Mouse (Mus musculus): ENCODE measurements at regions not wholly inside any gene's neighbourhood (a gene's known extent, or its start where the extent isn't known, plus 50 kb on each side); places are given as distances from the start of the nearest gene placed in this dataset.

DNA sequence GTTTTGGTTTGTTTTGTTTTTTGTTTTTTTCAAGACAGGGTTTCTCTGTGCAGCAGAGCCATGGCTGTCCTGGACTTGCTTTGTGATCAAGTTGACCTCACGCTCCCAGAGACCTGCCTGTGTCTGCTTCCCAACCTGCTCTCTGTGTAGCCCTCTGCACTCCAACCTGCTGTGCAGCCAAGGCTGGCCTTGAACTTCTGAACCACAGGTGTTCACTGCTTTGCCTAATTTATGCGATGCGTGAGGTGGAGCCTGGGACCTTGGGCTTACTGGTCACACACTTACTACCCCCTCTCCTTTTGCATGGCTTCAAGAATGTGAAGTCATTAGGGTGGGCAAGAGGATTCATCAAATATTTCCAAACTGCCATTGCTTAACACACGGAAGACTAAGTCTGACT is 354.6 kb downstream of the Fam19a5 start:
- no peak for TF ChIP-seq POLR2A (IDR thresholded peaks at IDR 0.05; ENCODE audit: insufficient read depth, low read depth, low read length)
- no peaks in the 10 kb centered on the region for H3K36me3 ChIP-seq (ENCODE audit: control insufficient read depth, insufficient read depth, low read length)
- WGBS: 82% methylated on average over 4 of the region's 4 CpGs
- no peak overlapping the region for H3K27ac ChIP-seq
- no peaks in the 10 kb centered on the region for H3K79me2 ChIP-seq (replicated peaks; ENCODE audit: control insufficient read depth, insufficient read depth, low read length)
- DNase-seq: no peak
- H3K4me3 ChIP-seq: no peak overlapping the region
- H3K9ac ChIP-seq (ENCODE audit: low read depth, low read length): no peak overlapping the region
- intact Hi-C loops (cut with DNase I): no loop called here
- H3K4me1 ChIP-seq (ENCODE audit: control insufficient read depth, insufficient read depth, low read length): no peaks in the 10 kb centered on the region
- no peaks in the 10 kb centered on the region for H3K27me3 ChIP-seq (ENCODE audit: control insufficient read depth, insufficient read depth, low read length)

- Histone ChIP-seq H3K4me3 (no peak overlapping the region), H3K27ac (no peak overlapping the region), H3K9ac (ENCODE audit: low read depth, low read length) (no peak overlapping the region), H3K27me3 (ENCODE audit: control insufficient read depth, insufficient read depth, low read length) (no peaks in the 10 kb centered on the region), H3K36me3 (ENCODE audit: control insufficient read depth, insufficient read depth, low read length) (no peaks in the 10 kb centered on the region), H3K79me2 (replicated peaks; ENCODE audit: control insufficient read depth, insufficient read depth, low read length) (no peaks in the 10 kb centered on the region), H3K4me1 (ENCODE audit: control insufficient read depth, insufficient read depth, low read length) (no peaks in the 10 kb centered on the region)
- WGBS: 77% methylated on average over 6 of the region's 6 CpGs
- no peak for DNase-seq
- no peak for TF ChIP-seq CTCF (IDR thresholded peaks at IDR 0.05)
- TF ChIP-seq POLR2A (IDR thresholded peaks at IDR 0.05; ENCODE audit: insufficient read depth, low read depth, low read length): no peak
- TF ChIP-seq EP300 (IDR thresholded peaks at IDR 0.05; ENCODE audit: insufficient read depth, low read depth, low read length): no peak
- intact Hi-C loops (cut with DNase I): no loop called here
Measured at GRCm38 (mm10) chr15:87904436-87904835, 360.3 kb downstream of the Fam19a5 start.

DNA sequence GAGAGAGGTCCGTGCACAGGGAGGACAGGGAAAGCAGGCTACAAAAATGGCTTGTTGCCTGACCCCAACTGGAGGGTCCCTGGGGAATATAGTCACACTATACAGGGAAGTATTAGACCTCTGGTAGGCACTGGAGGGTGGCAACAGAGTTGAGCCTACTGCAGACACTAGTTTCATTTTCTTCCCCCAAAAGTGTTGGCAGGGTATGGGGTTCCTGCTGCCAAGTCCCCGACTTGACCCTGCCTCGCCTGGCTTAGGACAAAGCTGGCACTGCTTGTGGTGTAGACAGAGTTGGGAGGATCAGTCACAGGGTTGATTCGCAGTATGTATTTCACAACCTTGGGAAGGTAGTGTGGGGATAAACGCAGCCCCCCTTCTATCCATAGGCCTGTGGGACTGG is 362.2 kb downstream of the Fam19a5 start:
- peak in 1 of 2 experiments; percentile 4 for DNase-seq
- H3K4me3 ChIP-seq: no peak overlapping the region
- no peaks in the 10 kb centered on the region for H3K4me1 ChIP-seq (ENCODE audit: control insufficient read depth, insufficient read depth, low read length)
- no peaks in the 10 kb centered on the region for H3K79me2 ChIP-seq (replicated peaks; ENCODE audit: control insufficient read depth, insufficient read depth, low read length)
- no peak overlapping the region for H3K9ac ChIP-seq (ENCODE audit: low read depth, low read length)
- no peak overlapping the region for H3K27ac ChIP-seq
- no peaks in the 10 kb centered on the region for H3K36me3 ChIP-seq (ENCODE audit: control insufficient read depth, insufficient read depth, low read length)
- intact Hi-C loops (cut with DNase I): no loop called here
- WGBS: 71% methylated on average over 5 of the region's 5 CpGs
- no peaks in the 10 kb centered on the region for H3K27me3 ChIP-seq (ENCODE audit: control insufficient read depth, insufficient read depth, low read length)
- no peak for TF ChIP-seq POLR2A (IDR thresholded peaks at IDR 0.05; ENCODE audit: insufficient read depth, low read depth, low read length)
- no peak for TF ChIP-seq EP300 (IDR thresholded peaks at IDR 0.05; ENCODE audit: insufficient read depth, low read depth, low read length)
- no peak for TF ChIP-seq CTCF (IDR thresholded peaks at IDR 0.05)

GRCm38 (mm10) chr15:87922091-87922490 is 378.0 kb downstream of the Fam19a5 start:
- H3K9ac ChIP-seq (ENCODE audit: low read depth, low read length): no peak overlapping the region
- DNase-seq: no peak
- intact Hi-C loops (cut with DNase I): no loop called here
- no peaks in the 10 kb centered on the region for H3K36me3 ChIP-seq (ENCODE audit: control insufficient read depth, insufficient read depth, low read length)
- H3K4me1 ChIP-seq (ENCODE audit: control insufficient read depth, insufficient read depth, low read length): no peaks in the 10 kb centered on the region
- no peaks in the 10 kb centered on the region for H3K27me3 ChIP-seq (ENCODE audit: control insufficient read depth, insufficient read depth, low read length)
- H3K79me2 ChIP-seq (replicated peaks; ENCODE audit: control insufficient read depth, insufficient read depth, low read length): no peaks in the 10 kb centered on the region
- TF ChIP-seq EP300 (IDR thresholded peaks at IDR 0.05; ENCODE audit: insufficient read depth, low read depth, low read length) (no peak), CTCF (IDR thresholded peaks at IDR 0.05) (no peak), POLR2A (IDR thresholded peaks at IDR 0.05; ENCODE audit: insufficient read depth, low read depth, low read length) (no peak)
- 69% methylated on average over 9 of the region's 9 CpGs for WGBS
- no peak overlapping the region for H3K27ac ChIP-seq
- no peak overlapping the region for H3K4me3 ChIP-seq

DNA sequence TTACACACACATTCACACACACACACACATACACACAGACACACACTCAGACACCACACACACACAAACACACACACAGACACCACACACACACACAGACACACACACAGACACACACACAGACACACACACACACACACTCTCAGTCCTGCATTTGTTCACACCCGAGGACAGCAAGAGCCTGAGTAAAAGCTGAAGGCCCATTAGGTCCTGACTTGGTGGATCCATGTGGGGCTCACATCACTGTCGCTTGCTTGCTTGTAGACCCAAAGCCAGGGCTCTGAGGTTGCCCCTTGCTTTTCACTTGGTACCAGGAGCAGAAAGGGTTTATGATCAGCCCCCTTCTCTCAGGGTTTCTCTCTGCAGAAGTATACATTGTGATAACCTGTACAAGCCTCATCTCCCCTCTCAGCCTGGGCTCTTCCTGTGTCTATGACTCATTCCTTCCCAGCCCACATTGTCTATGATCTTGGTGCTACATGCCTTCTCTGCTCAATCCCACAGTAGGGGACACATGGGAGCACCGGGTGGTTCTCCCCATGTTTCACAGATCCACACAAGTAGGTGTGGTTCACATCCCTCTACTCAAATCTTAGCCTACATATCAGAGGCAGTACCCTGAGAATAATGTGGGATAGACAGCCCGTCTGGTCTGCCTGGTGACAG is 378.8 kb downstream of the Fam19a5 start:
- Histone ChIP-seq H3K79me2 (replicated peaks; ENCODE audit: control insufficient read depth, insufficient read depth, low read length) (no peaks in the 10 kb centered on the region), H3K36me3 (ENCODE audit: control insufficient read depth, insufficient read depth, low read length) (no peaks in the 10 kb centered on the region), H3K27me3 (ENCODE audit: control insufficient read depth, insufficient read depth, low read length) (no peaks in the 10 kb centered on the region), H3K9ac (ENCODE audit: low read depth, low read length) (no peak overlapping the region), H3K4me3 (no peak overlapping the region), H3K27ac (no peak overlapping the region), H3K4me1 (ENCODE audit: control insufficient read depth, insufficient read depth, low read length) (no peaks in the 10 kb centered on the region)
- no peak for TF ChIP-seq CTCF (IDR thresholded peaks at IDR 0.05)
- no peak for TF ChIP-seq EP300 (IDR thresholded peaks at IDR 0.05; ENCODE audit: insufficient read depth, low read depth, low read length)
- no peak for TF ChIP-seq POLR2A (IDR thresholded peaks at IDR 0.05; ENCODE audit: insufficient read depth, low read depth, low read length)
- 62% methylated on average over 4 of the region's 4 CpGs for WGBS
- intact Hi-C loops (cut with DNase I): no loop called here
- no peak for DNase-seq

DNA sequence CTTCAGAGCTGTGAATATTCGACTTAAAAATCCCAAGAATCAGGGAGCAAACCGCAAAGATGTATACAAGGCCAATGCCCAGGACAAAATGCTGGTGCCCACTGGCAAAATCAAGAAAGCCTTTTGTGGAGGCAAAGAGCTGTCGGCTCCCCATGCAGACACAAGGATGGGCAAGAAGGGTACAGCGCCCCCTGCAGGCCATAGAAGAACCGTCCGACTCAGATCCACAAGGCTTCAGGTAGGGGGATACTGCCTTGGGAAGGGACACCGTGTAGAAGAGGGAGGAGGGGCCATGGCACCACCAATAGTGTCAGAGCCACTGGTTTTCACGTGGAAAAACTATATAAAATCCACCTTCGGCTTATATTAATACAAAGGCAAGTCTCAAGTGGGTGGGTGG is 379.8 kb downstream of the Fam19a5 start:
- Histone ChIP-seq H3K27ac (no peak overlapping the region), H3K4me3 (no peak overlapping the region), H3K79me2 (replicated peaks; ENCODE audit: control insufficient read depth, insufficient read depth, low read length) (no peaks in the 10 kb centered on the region), H3K27me3 (ENCODE audit: control insufficient read depth, insufficient read depth, low read length) (no peaks in the 10 kb centered on the region), H3K9ac (ENCODE audit: low read depth, low read length) (no peak overlapping the region), H3K4me1 (ENCODE audit: control insufficient read depth, insufficient read depth, low read length) (no peaks in the 10 kb centered on the region), H3K36me3 (ENCODE audit: control insufficient read depth, insufficient read depth, low read length) (no peaks in the 10 kb centered on the region)
- no peak for TF ChIP-seq EP300 (IDR thresholded peaks at IDR 0.05; ENCODE audit: insufficient read depth, low read depth, low read length)
- no peak for TF ChIP-seq POLR2A (IDR thresholded peaks at IDR 0.05; ENCODE audit: insufficient read depth, low read depth, low read length)
- intact Hi-C loops (cut with DNase I): no loop called here
- no peak for DNase-seq
- WGBS: 37% methylated on average over 9 of the region's 9 CpGs

Data from heart, adult 2 months (tissue).